In genomic region chr10:41810564-41811455, GRCm38 (mm10) we compare ENCODE assay signal across 8 mouse cellular contexts. TPM values are rescaled to one million over a fixed set of nuclear protein-coding genes. Genes with fewer than 3 reads are reported as not detected.
A peak's percentile ranks its signal among the peaks of the same experiment; 100 is the strongest.
DNase-seq lines count a peak whose midpoint lies in the region; ATAC-seq and TF ChIP-seq lines count a peak whose summit lies in the region.

No protein-coding gene starts in this region.

- in situ Hi-C loops in Patski (cut with MboI; ENCODE audit: low pct_unique_long_range_greater_than_20kb) = no loop called here

- H3K27ac ChIP-seq in kidney, embryonic 15.5 days = peak overlapping the region; percentile 95
- peak overlapping the region; percentile 93; the same call in 1 of the 2 replicates for H3K27ac ChIP-seq in forebrain, postnatal 0 days (ENCODE audit: low read depth, low read length)

- WGBS in kidney, embryonic 15.5 days = under 1% methylated on average over 36 of the region's 36 CpGs
- WGBS in forebrain, postnatal 0 days = 1% methylated on average over 36 of the region's 36 CpGs

- peak overlapping the region; percentile 85 for H3K4me2 ChIP-seq in kidney, embryonic 15.5 days
- H3K4me2 ChIP-seq in forebrain, postnatal 0 days (ENCODE audit: low read depth) = peak overlapping the region; percentile 83

- CTCF ChIA-PET in Patski (lab: Charles Lee) = interaction anchor here (1.2 to 2.5 kb wide), 2 partner anchors 14 to 20 kb away, joined by 4 to 6 read pairs; no protein-coding TSS in a partner anchor

- peaks cover 25% of the 10 kb centered on the region for H3K4me1 ChIP-seq in kidney, embryonic 15.5 days
- peaks cover 27% of the 10 kb centered on the region for H3K4me1 ChIP-seq in forebrain, postnatal 0 days (ENCODE audit: insufficient read depth)

- DNase-seq in kidney, adult 11 months = no peak
- no peak for DNase-seq in Patski (ENCODE audit: low read depth, low spot score)
- DNase-seq in forebrain, postnatal 0 days = no peak
- no peak for DNase-seq in T-cell, adult 2 months (ENCODE audit: low spot score)
- no peak for DNase-seq in right cerebral cortex, postnatal 25 days
- DNase-seq in gastrocnemius, adult 8-10 months (ENCODE audit: low spot score in 2 of 2) = no peak

- peak overlapping the region; percentile 63 for H3K4me3 ChIP-seq in kidney, embryonic 15.5 days (replicated peaks)
- peak overlapping the region; percentile 90 for H3K4me3 ChIP-seq in forebrain, postnatal 0 days (ENCODE audit: low read depth, low read length)

- TF ChIP-seq CTCF in Patski (IDR thresholded peaks at IDR 0.05) = no peak
- TF ChIP-seq CTCF in forebrain, postnatal 0 days (IDR thresholded peaks at IDR 0.05; ENCODE audit: low read depth) = no peak

- no peaks in the 10 kb centered on the region for H3K36me3 ChIP-seq in kidney, embryonic 15.5 days
- no peaks in the 10 kb centered on the region for H3K36me3 ChIP-seq in forebrain, postnatal 0 days (ENCODE audit: insufficient read depth)

- H3K27me3 ChIP-seq in kidney, embryonic 15.5 days = no peaks in the 10 kb centered on the region
- H3K27me3 ChIP-seq in Patski = no peaks in the 10 kb centered on the region
- H3K27me3 ChIP-seq in forebrain, postnatal 0 days (ENCODE audit: insufficient read depth, low read length) = no peaks in the 10 kb centered on the region

- POLR2A ChIA-PET in Patski (lab: Charles Lee) = no interaction called here

- H3K9me3 ChIP-seq in kidney, embryonic 15.5 days (replicated peaks) = no peaks in the 10 kb centered on the region
- no peaks in the 10 kb centered on the region for H3K9me3 ChIP-seq in forebrain, postnatal 0 days (ENCODE audit: low read length)

- H3K9ac ChIP-seq in kidney, embryonic 15.5 days = peak overlapping the region; percentile 64
- peak overlapping the region; percentile 80 for H3K9ac ChIP-seq in forebrain, postnatal 0 days

- ATAC-seq in kidney, embryonic 15.5 days (replicated peaks; ENCODE audit: low FRiP score) = no peak
- ATAC-seq in Patski = peak; percentile 6
- ATAC-seq in forebrain, postnatal 0 days = 0 out of 2 replicates have a peak, but pooled peaks have one; percentile 4
- peak; percentile 6 for ATAC-seq in megakaryocyte, adult 5-6 weeks (ENCODE audit: poor library complexity, severe bottlenecking)

RNA-seq across cellular contexts. Expression of gene Sesn1, which starts 1.1 kb away (rescaled TPM):
- polyA plus RNA-seq in kidney, embryonic 15.5 days (2015; fragmentation: Nextera tagmentation; extraction: Ambion mirVana) = 34.3 and 35.1 TPM in 2 replicates
- 28.6 TPM for polyA plus RNA-seq in Patski (2021)
- total RNA-seq in forebrain, postnatal 0 days (2014; rRNA removed) = 43.4 and 44.4 TPM in 2 replicates
- polyA plus RNA-seq in forebrain, postnatal 0 days (2015; fragmentation: Nextera tagmentation; extraction: Ambion mirVana) = 28.4 and 34.0 TPM in 2 replicates
- total RNA-seq in megakaryocyte, adult 5-6 weeks (2015) = 19.4 and 21.5 TPM in 2 replicates
- 15.1 and 15.7 TPM in 2 replicates for total RNA-seq in megakaryocyte, adult 5-6 weeks (2017)
- total RNA-seq in gastrocnemius, adult 8-10 months (2022) = 10 to 100 TPM; 12.7 to 32.8 (median 20.0) TPM

RNA-seq across cellular contexts. Expression of gene Cep57l1, which starts 1.1 kb away (rescaled TPM):
- polyA plus RNA-seq in kidney, embryonic 15.5 days (2015; fragmentation: Nextera tagmentation; extraction: Ambion mirVana) = 22.5 and 24.8 TPM in 2 replicates
- polyA plus RNA-seq in Patski (2021) = 17.3 TPM
- total RNA-seq in forebrain, postnatal 0 days (2014; rRNA removed) = 10.3 and 11.7 TPM in 2 replicates
- polyA plus RNA-seq in forebrain, postnatal 0 days (2015; fragmentation: Nextera tagmentation; extraction: Ambion mirVana) = 7.3 and 10.2 TPM in 2 replicates
- 14.4 and 18.6 TPM in 2 replicates for total RNA-seq in megakaryocyte, adult 5-6 weeks (2015)
- 21.2 and 28.0 TPM in 2 replicates for total RNA-seq in megakaryocyte, adult 5-6 weeks (2017)
- 1 to 10 TPM; 2.1 to 3.5 (median 3.3) TPM for total RNA-seq in gastrocnemius, adult 8-10 months (2022)
